Mouse (Mus musculus) liver, postnatal 0 days (tissue): ENCODE measurements around the gene Dysf. TPM values are rescaled to one million over a fixed set of nuclear protein-coding genes. Genes with fewer than 3 reads are reported as not detected.

Experiments used
- ATAC-seq: fragments of 200-750 bp; cut with Nextera tagmentation; 2 replicates; pipeline ENCODE4 v1.8.0; 2017; ENCODE audit warnings: mild to moderate bottlenecking, moderate library complexity
- DNase-seq: peaks from one replicate; pipeline ENCODE4 v3.0.0-alpha.2; 2016
- H3K27ac ChIP-seq: fragments of 300-500 bp; sonication (generic); 2 replicates; pipeline ENCODE4 v1.5.1; 2014; ENCODE audit warnings: antibody characterized with exemption, moderate library complexity, mild to moderate bottlenecking, low read depth
- H3K27me3 ChIP-seq: fragments of 300-500 bp; sonication (generic); 2 replicates; pipeline ENCODE4 v1.6.1; 2014; ENCODE audit warnings: low read length, control low read depth, mixed read lengths; ENCODE audit not compliant: insufficient read depth
- H3K36me3 ChIP-seq: fragments of 300-500 bp; sonication (generic); replicated peaks from 2 replicates; pipeline ENCODE4 v1.6.1; 2014; ENCODE audit warnings: mild to moderate bottlenecking, control low read depth, low read length, moderate library complexity, mixed read lengths; ENCODE audit not compliant: insufficient read depth
- H3K4me1 ChIP-seq: fragments of 300-500 bp; sonication (generic); 2 replicates; pipeline ENCODE4 v1.6.1; 2014; ENCODE audit warnings: antibody characterized with exemption, mild to moderate bottlenecking, control low read depth; ENCODE audit not compliant: insufficient read depth
- H3K4me2 ChIP-seq: fragments of 300-500 bp; sonication (generic); 2 replicates; pipeline ENCODE4 v1.6.1; 2014; ENCODE audit warnings: low read depth, mild to moderate bottlenecking, low read length, moderate library complexity, mixed read lengths
- H3K4me3 ChIP-seq: fragments of 300-500 bp; sonication (generic); 2 replicates; pipeline ENCODE4 v1.5.1; 2014; ENCODE audit warnings: low read depth, low read length
- H3K9ac ChIP-seq: fragments of 300-500 bp; sonication (generic); replicated peaks from 2 replicates; pipeline ENCODE4 v1.6.1; 2014; ENCODE audit warnings: mild to moderate bottlenecking, moderate library complexity
- H3K9me3 ChIP-seq: fragments of 300-500 bp; sonication (generic); 2 replicates; pipeline ENCODE4 v1.6.1; 2016; ENCODE audit warnings: mild to moderate bottlenecking, control low read depth, low read length, mixed read lengths
- CTCF ChIP-seq: sonication (generic); IDR thresholded peaks from 2 replicates; pipeline ENCODE4 v1.5.1; 2016; ENCODE audit warnings: antibody characterized with exemption, low read depth
- EP300 ChIP-seq: IDR thresholded peaks from 2 replicates; pipeline ENCODE4 v1.6.1; 2016; ENCODE audit warnings: antibody characterized with exemption, low read depth, mild to moderate bottlenecking
- WGBS: fragments of 180-500 bp; shearing (Covaris S2); extraction: QIAGEN DNeasy Blood & Tissue Kit; methylation state at CpG from one replicate; pipeline ENCODE4 v1.1.7; 2014; ENCODE audit not compliant: insufficient replicate concordance; 5-methylcytosine and 5-hydroxymethylcytosine counted together
- polyA plus RNA-seq: library from polyadenylated mRNA; unstranded; fragments of >200 nt; fragmentation: Nextera tagmentation; extraction: Ambion mirVana; gene quantifications from 2 replicates; pipeline ENCODE4 v1.2.1, GENCODE M21; 2015

Dysf gene
- polyA plus RNA-seq, 1 experiment from 2014 or later = 2.7 TPM

GRCm38 (mm10) chr6:84111106-84111505 lies 102.7 kb downstream of the Dysf start:
- H3K4me3 ChIP-seq = no peak overlapping the region
- TF ChIP-seq EP300 = no peak
- no peaks in the 10 kb centered on the region for H3K36me3 ChIP-seq
- no peak overlapping the region for H3K4me2 ChIP-seq
- 66% methylated on average over 11 of the region's 11 CpGs for WGBS
- ATAC-seq (no peak), DNase-seq (no peak)
- H3K27me3 ChIP-seq = peaks cover 9% of the 10 kb centered on the region
- H3K4me1 ChIP-seq = no peaks in the 10 kb centered on the region
- no peak overlapping the region for H3K9ac ChIP-seq
- H3K27ac ChIP-seq = no peak overlapping the region
- no peaks in the 10 kb centered on the region for H3K9me3 ChIP-seq

- Histone ChIP-seq H3K27ac (no peak overlapping the region), H3K9me3 (no peaks in the 10 kb centered on the region), H3K27me3 (no peaks in the 10 kb centered on the region), H3K4me2 (no peak overlapping the region), H3K9ac (no peak overlapping the region), H3K4me1 (no peaks in the 10 kb centered on the region), H3K36me3 (no peaks in the 10 kb centered on the region), H3K4me3 (no peak overlapping the region)
- no peak for DNase-seq
- TF ChIP-seq CTCF (no peak), EP300 (no peak)
- 74% methylated on average over 24 of the region's 24 CpGs for WGBS
- no peak for ATAC-seq
Observed at GRCm38 (mm10) chr6:84119731-84120530, 111.5 kb downstream of the Dysf start.

GRCm38 (mm10) chr6:84124609-84125008 lies 116.2 kb downstream of the Dysf start:
- Histone ChIP-seq H3K27me3 (no peaks in the 10 kb centered on the region), H3K4me3 (no peak overlapping the region), H3K36me3 (no peaks in the 10 kb centered on the region), H3K27ac (no peak overlapping the region), H3K9me3 (no peaks in the 10 kb centered on the region), H3K4me1 (no peaks in the 10 kb centered on the region), H3K4me2 (no peak overlapping the region), H3K9ac (no peak overlapping the region)
- 72% methylated on average over 9 of the region's 9 CpGs for WGBS
- no peak for TF ChIP-seq EP300
- no peak for TF ChIP-seq CTCF
- DNase-seq (no peak), ATAC-seq (no peak)

GRCm38 (mm10) chr6:84125101-84125500 lies 116.7 kb downstream of the Dysf start:
- H3K4me2 ChIP-seq = no peak overlapping the region
- ATAC-seq = no peak
- 56% methylated on average over 4 of the region's 4 CpGs for WGBS
- no peaks in the 10 kb centered on the region for H3K36me3 ChIP-seq
- TF ChIP-seq EP300 (no peak), CTCF (no peak)
- DNase-seq = no peak
- no peaks in the 10 kb centered on the region for H3K4me1 ChIP-seq
- no peaks in the 10 kb centered on the region for H3K9me3 ChIP-seq
- H3K9ac ChIP-seq = no peak overlapping the region
- H3K27me3 ChIP-seq = no peaks in the 10 kb centered on the region
- H3K4me3 ChIP-seq = no peak overlapping the region
- no peak overlapping the region for H3K27ac ChIP-seq

- Histone ChIP-seq H3K36me3 (no peaks in the 10 kb centered on the region), H3K9me3 (no peaks in the 10 kb centered on the region), H3K4me3 (no peak overlapping the region), H3K4me1 (no peaks in the 10 kb centered on the region), H3K27ac (no peak overlapping the region), H3K27me3 (no peaks in the 10 kb centered on the region), H3K9ac (no peak overlapping the region), H3K4me2 (no peak overlapping the region)
- TF ChIP-seq CTCF (no peak), EP300 (no peak)
- 94% methylated on average over 2 of the region's 2 CpGs for WGBS
- no peak for DNase-seq
- ATAC-seq = no peak
Observed at GRCm38 (mm10) chr6:84128229-84128628, 119.8 kb downstream of the Dysf start.

GRCm38 (mm10) chr6:84130867-84131266 lies 122.5 kb downstream of the Dysf start:
- Histone ChIP-seq H3K4me2 (no peak overlapping the region), H3K4me3 (no peak overlapping the region), H3K27ac (no peak overlapping the region), H3K9ac (no peak overlapping the region), H3K9me3 (no peaks in the 10 kb centered on the region), H3K27me3 (no peaks in the 10 kb centered on the region), H3K4me1 (no peaks in the 10 kb centered on the region), H3K36me3 (no peaks in the 10 kb centered on the region)
- TF ChIP-seq EP300 = no peak
- no peak for TF ChIP-seq CTCF
- 81% methylated on average over 4 of the region's 4 CpGs for WGBS
- no peak for ATAC-seq
- DNase-seq = no peak

GRCm38 (mm10) chr6:84131539-84131938 lies 123.1 kb downstream of the Dysf start:
- Histone ChIP-seq H3K9ac (no peak overlapping the region), H3K36me3 (no peaks in the 10 kb centered on the region), H3K4me2 (no peak overlapping the region), H3K4me1 (no peaks in the 10 kb centered on the region), H3K4me3 (no peak overlapping the region), H3K27ac (no peak overlapping the region), H3K9me3 (no peaks in the 10 kb centered on the region), H3K27me3 (no peaks in the 10 kb centered on the region)
- WGBS = 66% methylated on average over 9 of the region's 9 CpGs
- ATAC-seq = no peak
- no peak for DNase-seq
- TF ChIP-seq CTCF = no peak
- no peak for TF ChIP-seq EP300
